Mouse (Mus musculus) layer of hippocampus, adult 9-11 months (tissue): ENCODE data around the gene Tex36.

Source experiments
- DNase-seq: peaks from one replicate; pipeline ENCODE4 v3.0.0; 2022

Tex36 gene

GRCm38 (mm10) chr7:133602058-133602457 lies at the start of gene Tex36:
Tex36 (minus strand) TSS chr7:133602158.
- DNase-seq, result no peak

DNA sequence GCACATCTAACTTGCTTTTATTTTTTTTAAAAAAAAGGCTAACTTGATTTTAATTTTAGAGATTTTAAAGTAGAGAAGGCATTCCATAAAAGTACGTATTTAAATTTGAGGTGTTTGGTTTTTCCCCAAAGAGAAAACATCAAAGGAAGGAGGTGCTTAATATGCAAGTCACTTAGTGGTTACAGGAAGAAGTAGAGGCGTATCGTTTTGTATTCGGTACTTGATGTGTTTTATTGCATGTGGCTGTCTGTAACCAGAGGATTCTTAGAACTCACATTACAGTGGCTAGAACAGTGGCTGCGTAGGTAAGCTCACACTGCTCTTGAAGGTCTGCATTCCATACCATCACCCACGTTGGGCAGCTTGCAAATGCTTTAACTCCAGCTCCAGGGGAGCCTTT lies 43.8 kb upstream of the Tex36 start:
- DNase-seq, result no peak

GRCm38 (mm10) chr7:133638821-133639220 lies 36.9 kb upstream of the Tex36 start:
- DNase-seq, result peak; percentile 79

GRCm38 (mm10) chr7:133638306-133638705 lies 36.3 kb upstream of the Tex36 start:
- DNase-seq, result no peak

GRCm38 (mm10) chr7:133637361-133638305 lies 35.7 kb upstream of the Tex36 start, which contains the start of gene Edrf1:
Edrf1 (plus strand) TSS chr7:133637543.
- peak; percentile 98 for DNase-seq

DNA sequence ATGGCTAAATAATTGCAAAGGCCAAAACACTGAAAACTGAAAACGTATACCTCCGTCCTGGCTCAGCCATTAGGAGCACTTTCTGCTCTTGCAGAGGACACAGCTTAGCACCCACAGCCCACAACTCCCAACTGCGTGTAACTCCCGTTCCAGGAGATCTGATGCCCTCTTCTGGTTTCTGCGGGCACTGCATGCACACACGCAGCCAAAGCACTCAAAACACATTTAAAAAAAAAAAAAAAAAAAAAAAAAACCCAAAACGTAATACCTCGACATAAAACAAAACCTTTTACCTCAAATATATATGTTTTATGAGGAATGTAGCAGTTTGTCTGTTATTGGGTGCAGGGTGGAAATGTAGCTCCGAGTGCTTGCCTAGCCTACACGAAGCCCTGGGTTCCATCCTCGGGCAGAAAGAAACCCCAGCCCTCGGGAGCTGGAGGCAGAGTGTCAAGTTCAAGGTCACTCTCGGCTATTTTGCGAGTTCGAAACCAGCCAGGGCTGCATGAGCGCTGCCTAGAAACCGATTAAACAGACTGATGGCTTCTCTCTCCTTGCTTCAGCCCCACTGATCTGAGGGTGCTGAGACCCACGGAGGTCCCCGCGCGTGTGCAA lies 34.9 kb upstream of the Tex36 start:
- peak; percentile 87 for DNase-seq

- DNase-seq, result no peak
Measured at GRCm38 (mm10) chr7:133634932-133635650, 33.1 kb upstream of the Tex36 start.

DNA sequence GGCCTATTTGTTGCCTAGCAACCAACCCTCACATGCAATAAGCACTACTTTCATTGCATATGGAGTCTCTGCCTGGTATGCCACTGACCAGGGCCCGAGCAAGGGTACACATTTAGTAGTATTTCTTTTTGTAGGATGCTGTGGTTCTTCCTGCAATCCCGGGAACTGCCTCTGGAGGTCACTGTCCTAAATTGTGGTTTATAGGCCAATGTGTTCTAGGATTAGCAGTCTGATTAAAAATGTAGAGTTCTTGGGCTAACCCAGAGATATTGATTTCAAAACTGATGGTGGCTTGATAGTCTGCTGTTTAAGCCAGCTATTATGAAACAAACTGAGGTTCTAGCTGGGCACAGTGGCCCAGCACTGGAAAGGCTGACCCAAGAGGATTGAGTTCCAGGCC lies 30.5 kb upstream of the Tex36 start:
- peak; percentile 34 for DNase-seq

DNA sequence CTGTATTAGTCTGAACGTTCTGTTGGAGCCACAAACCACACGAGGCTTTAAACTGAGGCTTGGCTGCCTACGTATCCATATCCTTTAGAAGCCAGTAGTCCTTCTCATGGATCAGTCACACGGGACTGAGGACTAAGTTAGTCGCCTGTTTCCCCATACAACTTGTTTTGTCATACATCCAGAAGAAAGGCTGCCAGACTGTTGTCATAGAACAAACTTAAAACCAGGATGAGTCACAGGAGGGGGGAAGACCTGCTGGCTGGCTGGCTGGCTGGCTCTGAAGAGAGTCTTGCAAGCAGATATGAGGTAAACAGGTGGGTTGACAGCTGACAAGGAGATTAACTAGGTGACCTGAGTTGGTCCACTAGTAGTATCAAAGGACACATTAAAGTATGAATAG lies 28.9 kb upstream of the Tex36 start:
- no peak for DNase-seq

- DNase-seq, result peak; percentile 20
Measured at GRCm38 (mm10) chr7:133627184-133627936, 25.4 kb upstream of the Tex36 start.

- no peak for DNase-seq
Measured at GRCm38 (mm10) chr7:133623226-133623625, 21.3 kb upstream of the Tex36 start.

GRCm38 (mm10) chr7:133620721-133621120 lies 18.8 kb upstream of the Tex36 start:
- DNase-seq, result peak; percentile 31

DNA sequence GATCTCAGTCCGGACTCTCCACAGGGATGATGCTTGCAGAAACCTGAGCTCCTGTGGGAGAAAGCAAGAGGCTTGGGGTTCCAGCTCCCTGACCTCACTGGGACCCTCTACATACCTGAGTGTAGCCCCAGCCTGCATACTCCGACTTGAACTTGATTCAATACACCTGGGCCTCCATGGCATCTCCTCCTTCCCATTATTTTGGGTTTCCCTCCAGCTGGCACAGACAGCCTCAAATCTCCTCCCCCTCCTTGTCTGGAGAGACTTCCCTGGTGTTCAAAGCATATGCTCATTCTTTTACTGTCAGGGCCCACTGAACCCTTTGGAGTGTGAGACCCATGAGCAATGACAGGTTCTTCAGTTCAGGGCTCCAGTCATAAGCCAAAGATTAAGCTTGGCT lies 11.0 kb upstream of the Tex36 start:
- DNase-seq, result no peak

- DNase-seq, result peak; percentile 73
Measured at GRCm38 (mm10) chr7:133609585-133609984, 7.6 kb upstream of the Tex36 start.

DNA sequence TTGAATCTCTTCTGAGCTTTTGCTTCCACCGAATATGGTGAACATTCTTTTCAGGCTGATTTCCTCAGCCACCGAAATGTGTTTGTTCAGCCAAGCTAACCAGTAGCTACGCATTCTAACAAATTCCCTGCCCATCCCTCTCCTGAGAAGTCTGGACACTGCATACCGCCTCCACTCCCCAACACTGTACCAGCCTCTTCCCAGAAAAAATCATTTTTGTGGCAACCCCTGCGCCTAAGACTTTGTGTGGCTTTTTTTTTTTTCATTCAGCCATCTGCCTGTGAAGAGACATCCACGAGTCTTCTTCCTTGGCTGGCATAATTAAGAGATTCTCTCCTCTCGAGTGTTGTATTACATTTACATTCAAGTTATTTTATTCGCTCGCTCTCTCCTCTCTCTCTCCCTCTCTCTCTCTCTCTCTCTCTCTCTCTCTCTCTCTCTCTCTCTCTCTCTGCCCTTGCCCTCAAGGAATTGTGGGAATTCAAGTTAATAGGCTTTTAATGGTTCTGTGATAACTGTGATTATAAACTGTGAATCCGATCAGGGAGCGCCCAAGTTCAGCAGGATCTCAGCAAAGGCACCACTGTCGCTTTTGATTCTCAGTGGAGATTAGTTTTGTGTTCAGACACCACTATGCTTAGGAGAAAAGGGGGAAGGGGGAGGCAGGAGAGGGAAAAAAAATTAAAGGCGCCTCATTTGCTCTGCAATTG lies 6.8 kb upstream of the Tex36 start:
- DNase-seq, result peak; percentile 29

- no peak for DNase-seq
Measured at GRCm38 (mm10) chr7:133607883-133608575, 6.1 kb upstream of the Tex36 start.

GRCm38 (mm10) chr7:133607331-133607730 lies 5.4 kb upstream of the Tex36 start:
- DNase-seq, result no peak

DNA sequence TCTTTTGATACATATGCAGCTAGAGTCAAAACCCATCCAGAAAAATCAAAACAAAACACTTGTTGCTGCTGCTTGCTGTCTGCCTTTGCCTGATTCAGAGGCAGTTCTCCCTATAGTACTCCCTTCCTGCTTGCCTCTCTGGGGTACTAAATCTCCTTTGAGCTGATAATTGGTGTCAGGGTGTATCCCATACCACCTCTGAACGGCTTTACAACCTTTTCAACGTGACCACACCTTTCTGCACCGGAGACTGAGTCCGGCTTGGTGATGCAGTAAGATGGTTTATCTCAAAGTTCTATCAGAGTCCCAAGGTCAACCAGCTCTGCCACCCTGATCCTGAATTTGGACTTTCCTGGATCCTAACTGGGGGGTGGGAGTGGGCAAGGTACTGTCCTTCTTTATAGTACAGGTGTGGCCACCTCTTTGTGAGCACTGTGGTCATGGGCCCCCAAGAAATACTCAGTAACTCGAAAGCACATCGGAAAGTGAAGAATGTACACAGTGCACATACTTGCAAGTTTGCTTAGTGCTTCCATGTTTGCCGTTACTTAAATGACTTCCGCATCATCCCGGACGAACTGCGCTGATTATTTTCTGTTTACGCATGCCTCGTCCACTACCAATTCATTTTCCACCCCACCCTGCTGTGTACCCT lies 2.6 kb upstream of the Tex36 start:
- no peak for DNase-seq

- no peak for DNase-seq
Measured at GRCm38 (mm10) chr7:133603156-133603555, 1.2 kb upstream of the Tex36 start.

DNA sequence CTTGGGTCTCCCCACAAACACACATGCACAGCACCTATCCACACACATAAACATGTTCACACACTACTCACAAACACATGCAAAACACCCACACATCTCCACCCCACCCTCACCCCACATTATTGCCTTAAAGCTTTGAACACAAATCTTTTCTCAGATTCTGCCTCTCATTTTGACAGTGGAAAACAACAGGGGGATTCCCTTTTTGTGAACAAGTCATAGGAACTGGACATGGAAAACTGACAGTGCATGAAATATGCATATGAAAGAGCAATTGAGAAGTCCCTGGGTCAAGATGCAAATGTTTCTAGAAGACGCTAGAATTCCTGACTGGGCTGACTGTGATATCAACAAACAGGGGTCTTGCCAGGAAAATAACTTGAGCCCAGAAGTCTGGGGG lies 1.4 kb downstream of the Tex36 start:
- DNase-seq, result no peak

GRCm38 (mm10) chr7:133591750-133592149 lies 10.2 kb downstream of the Tex36 start:
- DNase-seq, result no peak
